Mouse (Mus musculus): ENCODE measurements around the gene Ccnd1. TPM values are rescaled to one million over a fixed set of nuclear protein-coding genes. Genes with fewer than 3 reads are reported as not detected.
A peak's percentile ranks its signal among the peaks of the same experiment; 100 is the strongest.

Ccnd1 gene
- polyA plus RNA-seq, 1 experiment from 2014 or later, result 40.8 TPM

- no peaks in the 10 kb centered on the region for H3K36me3 ChIP-seq (replicated peaks)
- H3K4me3 ChIP-seq, result no peak overlapping the region
- H3K27me3 ChIP-seq (replicated peaks), result no peaks in the 10 kb centered on the region
- no peak overlapping the region for H3K27ac ChIP-seq
- no peaks in the 10 kb centered on the region for H3K4me1 ChIP-seq
- H3K4me2 ChIP-seq, result no peak overlapping the region
- WGBS, result 100% methylated on average over 1 of the region's 1 CpGs
- no peak overlapping the region for H3K9ac ChIP-seq
- no peak for ATAC-seq (replicated peaks)
- H3K9me3 ChIP-seq, result no peaks in the 10 kb centered on the region
Observed at GRCm38 (mm10) chr7:144963911-144964310, 24.2 kb upstream of the Ccnd1 start.

- no peak for ATAC-seq (replicated peaks)
- no peak overlapping the region for H3K4me2 ChIP-seq
- H3K27ac ChIP-seq, result no peak overlapping the region
- no peaks in the 10 kb centered on the region for H3K27me3 ChIP-seq (replicated peaks)
- WGBS, result 67% methylated on average over 12 of the region's 12 CpGs
- H3K36me3 ChIP-seq (replicated peaks), result no peaks in the 10 kb centered on the region
- H3K9ac ChIP-seq, result no peak overlapping the region
- H3K4me1 ChIP-seq, result no peaks in the 10 kb centered on the region
- no peak overlapping the region for H3K4me3 ChIP-seq
- no peaks in the 10 kb centered on the region for H3K9me3 ChIP-seq
Observed at GRCm38 (mm10) chr7:144958509-144959395, 19.0 kb upstream of the Ccnd1 start.

- no peaks in the 10 kb centered on the region for H3K9me3 ChIP-seq
- peak overlapping the region; percentile 96 for H3K4me2 ChIP-seq
- H3K4me1 ChIP-seq, result peaks cover 53% of the 10 kb centered on the region
- no peaks in the 10 kb centered on the region for H3K36me3 ChIP-seq (replicated peaks)
- peaks cover 37% of the 10 kb centered on the region for H3K27me3 ChIP-seq (replicated peaks)
- no peak overlapping the region for H3K27ac ChIP-seq
- H3K4me3 ChIP-seq, result peak overlapping the region; percentile 45
- peak overlapping the region; percentile 9 for H3K9ac ChIP-seq
- peak; percentile 41 for ATAC-seq (replicated peaks)
- WGBS, result under 1% methylated on average over 45 of the region's 45 CpGs
Observed at GRCm38 (mm10) chr7:144943254-144943653, 3.5 kb upstream of the Ccnd1 start.

GRCm38 (mm10) chr7:144942744-144943135 lies 3.0 kb upstream of the Ccnd1 start:
- Histone ChIP-seq H3K36me3 (replicated peaks) (no peaks in the 10 kb centered on the region), H3K4me2 (peak overlapping the region; percentile 96), H3K9me3 (no peaks in the 10 kb centered on the region), H3K4me3 (peak overlapping the region; percentile 45), H3K27me3 (replicated peaks) (peaks cover 42% of the 10 kb centered on the region), H3K27ac (0 out of 2 replicates have a peak overlapping the region, but pooled peaks have one; percentile 28), H3K4me1 (peaks cover 58% of the 10 kb centered on the region), H3K9ac (peak overlapping the region; percentile 9)
- WGBS, result 1% methylated on average over 20 of the region's 20 CpGs
- no peak for ATAC-seq (replicated peaks)

GRCm38 (mm10) chr7:144942071-144942743 lies 2.5 kb upstream of the Ccnd1 start:
- Histone ChIP-seq H3K4me2 (peak overlapping the region; percentile 96), H3K9me3 (no peaks in the 10 kb centered on the region), H3K27me3 (replicated peaks) (peaks cover 42% of the 10 kb centered on the region), H3K4me3 (peak overlapping the region; percentile 45), H3K36me3 (replicated peaks) (no peaks in the 10 kb centered on the region), H3K9ac (peak overlapping the region; percentile 9; the same call in 1 of the 2 replicates), H3K4me1 (peaks cover 60% of the 10 kb centered on the region), H3K27ac (peak overlapping the region; percentile 28; the same call in 1 of the 2 replicates)
- no peak for ATAC-seq (replicated peaks)
- WGBS, result under 1% methylated on average over 35 of the region's 35 CpGs

GRCm38 (mm10) chr7:144941242-144941831 lies 1.6 kb upstream of the Ccnd1 start:
- H3K9me3 ChIP-seq, result no peaks in the 10 kb centered on the region
- peak overlapping the region; percentile 96 for H3K4me2 ChIP-seq
- peaks cover 66% of the 10 kb centered on the region for H3K4me1 ChIP-seq
- peak; percentile 44 for ATAC-seq (replicated peaks)
- WGBS, result under 1% methylated on average over 39 of the region's 39 CpGs
- peaks cover 42% of the 10 kb centered on the region for H3K27me3 ChIP-seq (replicated peaks)
- H3K9ac ChIP-seq, result peak overlapping the region; percentile 38; the same call in 1 of the 2 replicates
- no peaks in the 10 kb centered on the region for H3K36me3 ChIP-seq (replicated peaks)
- H3K27ac ChIP-seq, result peak overlapping the region; percentile 72
- H3K4me3 ChIP-seq, result peak overlapping the region; percentile 45

GRCm38 (mm10) chr7:144940585-144940984 lies 860 bp upstream of the Ccnd1 start:
- no peak overlapping the region for H3K9ac ChIP-seq
- H3K9me3 ChIP-seq, result no peaks in the 10 kb centered on the region
- no peaks in the 10 kb centered on the region for H3K36me3 ChIP-seq (replicated peaks)
- ATAC-seq (replicated peaks), result no peak
- H3K4me2 ChIP-seq, result peak overlapping the region; percentile 96
- H3K4me3 ChIP-seq, result no peak overlapping the region
- under 1% methylated on average over 11 of the region's 11 CpGs for WGBS
- H3K27me3 ChIP-seq (replicated peaks), result peaks cover 42% of the 10 kb centered on the region
- H3K4me1 ChIP-seq, result peaks cover 72% of the 10 kb centered on the region
- H3K27ac ChIP-seq, result no peak overlapping the region

- no peak for ATAC-seq (replicated peaks)
- peaks cover 74% of the 10 kb centered on the region for H3K4me1 ChIP-seq
- H3K36me3 ChIP-seq (replicated peaks), result no peaks in the 10 kb centered on the region
- H3K9me3 ChIP-seq, result no peaks in the 10 kb centered on the region
- peak overlapping the region; percentile 47 for H3K4me3 ChIP-seq
- peak overlapping the region; percentile 16; the same call in 1 of the 2 replicates for H3K27ac ChIP-seq
- WGBS, result under 1% methylated on average over 19 of the region's 22 CpGs
- H3K4me2 ChIP-seq, result peak overlapping the region; percentile 96
- no peak overlapping the region for H3K9ac ChIP-seq
- peaks cover 42% of the 10 kb centered on the region for H3K27me3 ChIP-seq (replicated peaks)
Observed at GRCm38 (mm10) chr7:144940003-144940571, 362 bp upstream of the Ccnd1 start.

- H3K27ac ChIP-seq, result peak overlapping the region; percentile 34
- H3K4me2 ChIP-seq, result peak overlapping the region; percentile 96
- no peaks in the 10 kb centered on the region for H3K9me3 ChIP-seq
- no peaks in the 10 kb centered on the region for H3K36me3 ChIP-seq (replicated peaks)
- under 1% methylated on average over 32 of the region's 32 CpGs for WGBS
- peak overlapping the region; percentile 4 for H3K9ac ChIP-seq
- ATAC-seq (replicated peaks), result no peak
- peak overlapping the region; percentile 47 for H3K4me3 ChIP-seq
- peaks cover 74% of the 10 kb centered on the region for H3K4me1 ChIP-seq
- H3K27me3 ChIP-seq (replicated peaks), result peaks cover 42% of the 10 kb centered on the region
Observed at GRCm38 (mm10) chr7:144938661-144939343, 923 bp downstream of the Ccnd1 start.

GRCm38 (mm10) chr7:144937899-144938517 lies 1.7 kb downstream of the Ccnd1 start:
- no peak for ATAC-seq (replicated peaks)
- Histone ChIP-seq H3K9ac (peak overlapping the region; percentile 49), H3K27ac (no peak overlapping the region), H3K4me1 (peaks cover 68% of the 10 kb centered on the region), H3K4me3 (peak overlapping the region; percentile 47), H3K9me3 (no peaks in the 10 kb centered on the region), H3K36me3 (replicated peaks) (no peaks in the 10 kb centered on the region), H3K27me3 (replicated peaks) (peaks cover 40% of the 10 kb centered on the region), H3K4me2 (peak overlapping the region; percentile 96)
- WGBS, result under 1% methylated on average over 39 of the region's 39 CpGs

- peak overlapping the region; percentile 49 for H3K9ac ChIP-seq
- 2% methylated on average over 20 of the region's 20 CpGs for WGBS
- H3K9me3 ChIP-seq, result no peaks in the 10 kb centered on the region
- peaks cover 63% of the 10 kb centered on the region for H3K4me1 ChIP-seq
- peak overlapping the region; percentile 96 for H3K4me2 ChIP-seq
- ATAC-seq (replicated peaks), result peak; percentile 72
- H3K36me3 ChIP-seq (replicated peaks), result no peaks in the 10 kb centered on the region
- H3K27me3 ChIP-seq (replicated peaks), result peaks cover 35% of the 10 kb centered on the region
- H3K4me3 ChIP-seq, result peak overlapping the region; percentile 47
- H3K27ac ChIP-seq, result no peak overlapping the region
Observed at GRCm38 (mm10) chr7:144937490-144937889, 2.2 kb downstream of the Ccnd1 start.

Data from midbrain, embryonic 15.5 days (tissue).